Mouse (Mus musculus) midbrain, embryonic 16.5 days (tissue): ENCODE data around the gene Gfap. TPM values are rescaled to one million over a fixed set of nuclear protein-coding genes. Genes with fewer than 3 reads are reported as not detected.

Experiments
- ATAC-seq: fragments of 200-750 bp; cut with Nextera tagmentation; 2 replicates; pipeline ENCODE4 v1.8.0; 2017; ENCODE audit warnings: moderate TSS enrichment
- H3K27ac ChIP-seq: fragments of 300-500 bp; sonication (generic); 2 replicates; pipeline ENCODE4 v1.5.1; 2014; ENCODE audit warnings: mild to moderate bottlenecking, low read length, mixed read lengths
- H3K27me3 ChIP-seq: fragments of 300-500 bp; sonication (generic); 2 replicates; pipeline ENCODE4 v1.6.1; 2014; ENCODE audit warnings: low read depth, low read length, mixed read lengths; ENCODE audit not compliant: control insufficient read depth, insufficient read depth
- H3K36me3 ChIP-seq: fragments of 300-500 bp; sonication (generic); 2 replicates; pipeline ENCODE4 v1.6.1; 2014; ENCODE audit warnings: mild to moderate bottlenecking, low read length, moderate library complexity, mixed read lengths; ENCODE audit not compliant: control insufficient read depth, insufficient read depth
- H3K4me1 ChIP-seq: fragments of 300-500 bp; sonication (generic); 2 replicates; pipeline ENCODE4 v1.6.1; 2014; ENCODE audit warnings: mild to moderate bottlenecking, low read length, mixed read lengths; ENCODE audit not compliant: control insufficient read depth, insufficient read depth
- H3K4me2 ChIP-seq: fragments of 300-500 bp; sonication (generic); 2 replicates; pipeline ENCODE4 v1.6.1; 2014; ENCODE audit warnings: mild to moderate bottlenecking, low read length, mixed read lengths
- H3K4me3 ChIP-seq: fragments of 300-500 bp; sonication (generic); 2 replicates; pipeline ENCODE4 v1.5.1; 2014; ENCODE audit warnings: low read depth, mild to moderate bottlenecking, low read length, moderate library complexity, mixed read lengths
- H3K9ac ChIP-seq: fragments of 300-500 bp; sonication (generic); 2 replicates; pipeline ENCODE4 v1.6.1; 2014; ENCODE audit warnings: low read depth, low read length, mixed read lengths
- H3K9me3 ChIP-seq: fragments of 300-500 bp; sonication (generic); replicated peaks from 2 replicates; pipeline ENCODE4 v1.6.1; 2014; ENCODE audit warnings: mild to moderate bottlenecking, low read length, mixed read lengths; ENCODE audit not compliant: control insufficient read depth, poor library complexity, severe bottlenecking
- WGBS: fragments of 180-500 bp; shearing (Covaris S2); extraction: QIAGEN DNeasy Blood & Tissue Kit; methylation state at CpG from one replicate; pipeline ENCODE4 v1.1.7; 2014; 5-methylcytosine and 5-hydroxymethylcytosine counted together
- polyA plus RNA-seq: library from polyadenylated mRNA; unstranded; fragments of >200 nt; fragmentation: Nextera tagmentation; extraction: Ambion mirVana; gene quantifications from 2 replicates; pipeline ENCODE4 v1.2.1, GENCODE M21; 2015

Gene Gfap
- polyA plus RNA-seq, 1 experiment from 2014 or later: 1.2 TPM

- WGBS: 56% methylated on average over 3 of the region's 3 CpGs
- peak; percentile 36; the same call in 1 of the 2 replicates for ATAC-seq
- peaks cover 13% of the 10 kb centered on the region for H3K27me3 ChIP-seq
These were observed 12.6 kb downstream of the Gfap start for GRCm38 (mm10) chr11:102888135-102888534.

GRCm38 (mm10) chr11:102887433-102887832 lies 13.3 kb downstream of the Gfap start:
- H3K36me3 ChIP-seq: no peaks in the 10 kb centered on the region
- H3K4me2 ChIP-seq: no peak overlapping the region
- 85% methylated on average over 5 of the region's 5 CpGs for WGBS
- H3K27ac ChIP-seq: no peak overlapping the region
- H3K9ac ChIP-seq: no peak overlapping the region
- ATAC-seq: no peak
- no peak overlapping the region for H3K4me3 ChIP-seq
- H3K4me1 ChIP-seq: peaks cover 4% of the 10 kb centered on the region
- peaks cover 9% of the 10 kb centered on the region for H3K27me3 ChIP-seq
- no peaks in the 10 kb centered on the region for H3K9me3 ChIP-seq

More at GRCm38 (mm10) chr11:102888135-102888534, 12.6 kb downstream of the Gfap start:
- H3K4me3 ChIP-seq: no peak overlapping the region
- peak overlapping the region; percentile 11; the same call in 1 of the 2 replicates for H3K9ac ChIP-seq
- H3K4me1 ChIP-seq: peaks cover 6% of the 10 kb centered on the region
- H3K36me3 ChIP-seq: no peaks in the 10 kb centered on the region
- H3K9me3 ChIP-seq: no peaks in the 10 kb centered on the region
- peak overlapping the region; percentile 12; the same call in 1 of the 2 replicates for H3K4me2 ChIP-seq
- H3K27ac ChIP-seq: peak overlapping the region; percentile 65

GRCm38 (mm10) chr11:102884616-102885219 lies 16.0 kb downstream of the Gfap start, which contains the start of gene Fam187a:
Gene Fam187a (plus strand): TSS chr11:102885169.
- no peaks in the 10 kb centered on the region for H3K36me3 ChIP-seq
- no peaks in the 10 kb centered on the region for H3K9me3 ChIP-seq
- no peak within 1 kb of the TSS for H3K27ac ChIP-seq
- H3K4me3 ChIP-seq: no peak within 1 kb of the TSS
- H3K9ac ChIP-seq: no peak within 1 kb of the TSS
- peaks cover 14% of the 10 kb centered on the region for H3K4me1 ChIP-seq
- H3K4me2 ChIP-seq: no peak within 1 kb of the TSS
- no peaks in the 10 kb centered on the region; the same call in 1 of the 2 replicates for H3K27me3 ChIP-seq
- no peak for ATAC-seq
- 57% methylated on average over 10 of the region's 10 CpGs for WGBS

- H3K4me3 ChIP-seq: peak overlapping the region; percentile 66
- peak overlapping the region; percentile 91 for H3K27ac ChIP-seq
- no peaks in the 10 kb centered on the region; the same call in 1 of the 2 replicates for H3K27me3 ChIP-seq
- peak overlapping the region; percentile 87 for H3K4me2 ChIP-seq
- peak overlapping the region; percentile 67 for H3K9ac ChIP-seq
- peaks cover 15% of the 10 kb centered on the region for H3K4me1 ChIP-seq
- peak; percentile 30; the same call in 1 of the 2 replicates for ATAC-seq
- 18% methylated on average over 13 of the region's 13 CpGs for WGBS
- H3K36me3 ChIP-seq: peaks cover 4% of the 10 kb centered on the region; the same call in 1 of the 2 replicates
- H3K9me3 ChIP-seq: no peaks in the 10 kb centered on the region
These were observed 19.2 kb downstream of the Gfap start for GRCm38 (mm10) chr11:102881314-102882198.

GRCm38 (mm10) chr11:102880585-102881313 lies 20.0 kb downstream of the Gfap start, which contains the start of the genes Eftud2 and Ccdc103:
Gene Eftud2 (minus strand): TSS chr11:102880985.
Gene Ccdc103 (plus strand): TSS chr11:102881204.
- ATAC-seq: peak; percentile 92
- no peaks in the 10 kb centered on the region for H3K9me3 ChIP-seq
- no peaks in the 10 kb centered on the region; the same call in 1 of the 2 replicates for H3K27me3 ChIP-seq
- under 1% methylated on average over 56 of the region's 62 CpGs for WGBS
- H3K4me2 ChIP-seq: peak within 1 kb of the TSS; percentile 87
- peaks cover 4% of the 10 kb centered on the region for H3K36me3 ChIP-seq
- peaks cover 15% of the 10 kb centered on the region for H3K4me1 ChIP-seq
- H3K4me3 ChIP-seq: peak within 1 kb of the TSS; percentile 66
- peak within 1 kb of the TSS; percentile 91 for H3K27ac ChIP-seq
- H3K9ac ChIP-seq: peak within 1 kb of the TSS; percentile 67

GRCm38 (mm10) chr11:102879558-102879957 lies 21.2 kb downstream of the Gfap start:
- 61% methylated on average over 2 of the region's 2 CpGs for WGBS
- H3K4me3 ChIP-seq: no peak overlapping the region
- H3K27ac ChIP-seq: no peak overlapping the region
- H3K4me2 ChIP-seq: peak overlapping the region; percentile 87
- H3K36me3 ChIP-seq: peaks cover 4% of the 10 kb centered on the region
- no peak for ATAC-seq
- H3K9ac ChIP-seq: no peak overlapping the region
- H3K4me1 ChIP-seq: peaks cover 15% of the 10 kb centered on the region
- no peaks in the 10 kb centered on the region for H3K9me3 ChIP-seq
- no peaks in the 10 kb centered on the region; the same call in 1 of the 2 replicates for H3K27me3 ChIP-seq

- no peak overlapping the region for H3K27ac ChIP-seq
- no peaks in the 10 kb centered on the region for H3K27me3 ChIP-seq
- no peak for ATAC-seq
- peaks cover 13% of the 10 kb centered on the region for H3K36me3 ChIP-seq
- no peaks in the 10 kb centered on the region for H3K9me3 ChIP-seq
- H3K4me2 ChIP-seq: no peak overlapping the region
- no peak overlapping the region for H3K9ac ChIP-seq
- WGBS: 81% methylated on average over 7 of the region's 7 CpGs
- H3K4me1 ChIP-seq: peaks cover 6% of the 10 kb centered on the region
- no peak overlapping the region for H3K4me3 ChIP-seq
These were observed 25.8 kb downstream of the Gfap start for GRCm38 (mm10) chr11:102874801-102875334.

- H3K4me2 ChIP-seq: no peak overlapping the region
- WGBS: 24% methylated on average over 4 of the region's 4 CpGs
- ATAC-seq: no peak
These were observed 36.4 kb downstream of the Gfap start for GRCm38 (mm10) chr11:102864272-102864671.

More at GRCm38 (mm10) chr11:102864272-102864671, 36.4 kb downstream of the Gfap start:
- peaks cover 28% of the 10 kb centered on the region for H3K36me3 ChIP-seq
- no peak overlapping the region for H3K27ac ChIP-seq
- H3K4me3 ChIP-seq: no peak overlapping the region
- H3K4me1 ChIP-seq: no peaks in the 10 kb centered on the region
- no peak overlapping the region for H3K9ac ChIP-seq
- H3K27me3 ChIP-seq: no peaks in the 10 kb centered on the region
- H3K9me3 ChIP-seq: no peaks in the 10 kb centered on the region
